Mouse (Mus musculus): ENCODE data around the gene Myh9. TPM values are rescaled to one million over a fixed set of nuclear protein-coding genes. Genes with fewer than 3 reads are reported as not detected.
"Not testable (repeated sequence)": the region's sequence is repeated elsewhere in the genome, so short reads cannot be mapped to it uniquely, and the experiment has no call there.

Gene Myh9
- polyA plus RNA-seq, 1 experiment from 2014 or later = 12.4 TPM

DNA sequence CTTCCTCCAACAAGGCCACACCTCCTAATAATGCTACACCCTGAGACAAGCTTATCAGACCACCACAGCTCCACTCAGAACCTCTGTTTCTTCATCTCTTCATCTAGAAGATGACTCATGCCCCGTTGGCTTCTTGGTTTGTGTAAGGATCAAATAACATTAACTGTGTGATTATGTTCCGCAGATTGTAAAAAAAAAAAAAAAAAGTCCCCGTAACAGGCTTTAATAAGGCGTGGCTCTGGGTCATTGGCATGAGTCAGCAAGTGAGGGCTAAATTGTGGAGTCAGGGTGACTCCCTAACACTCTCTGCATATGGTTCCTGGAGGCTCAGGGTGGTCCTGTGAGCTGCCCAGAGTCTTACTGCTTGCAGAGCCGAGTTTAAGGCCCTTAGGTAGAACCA lies 39.7 kb upstream of the Myh9 start:
- Histone ChIP-seq H3K4me3 (no peak overlapping the region), H3K27me3 (no peaks in the 10 kb centered on the region), H3K27ac (replicated peaks) (no peak overlapping the region), H3K36me3 (no peaks in the 10 kb centered on the region), H3K4me1 (replicated peaks) (0 out of 2 replicates have a peak, but pooled peaks cover 5% of the 10 kb centered on the region), H3K9me3 (no peaks in the 10 kb centered on the region), H3K9ac (no peak overlapping the region), H3K4me2 (no peak overlapping the region)
- 65% methylated on average over 5 of the region's 5 CpGs for WGBS
- no peak for ATAC-seq (ENCODE audit: low read depth)

DNA sequence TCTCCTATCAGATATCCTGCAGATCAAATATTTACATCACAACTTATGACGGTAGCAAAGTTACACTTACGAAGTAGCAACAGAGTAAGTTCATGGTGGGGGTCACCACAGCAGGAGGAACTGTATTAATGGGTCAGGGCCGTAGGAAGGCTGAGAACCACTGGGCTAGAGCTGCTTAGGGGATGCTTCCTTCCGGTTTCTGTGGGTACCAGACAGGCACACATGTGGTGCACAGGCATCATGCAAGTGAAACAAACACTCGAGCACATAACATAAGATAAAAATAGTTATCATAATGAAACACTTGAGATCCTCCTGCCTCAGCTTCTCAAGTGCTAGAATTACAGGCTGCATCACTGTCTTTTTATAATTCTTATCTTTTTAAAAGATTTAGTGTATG lies 38.8 kb upstream of the Myh9 start:
- Histone ChIP-seq H3K27me3 (no peaks in the 10 kb centered on the region), H3K36me3 (no peaks in the 10 kb centered on the region), H3K4me3 (no peak overlapping the region), H3K9me3 (no peaks in the 10 kb centered on the region), H3K27ac (replicated peaks) (no peak overlapping the region), H3K4me2 (no peak overlapping the region), H3K4me1 (replicated peaks) (0 out of 2 replicates have a peak, but pooled peaks cover 5% of the 10 kb centered on the region), H3K9ac (no peak overlapping the region)
- WGBS = 83% methylated on average over 5 of the region's 5 CpGs
- ATAC-seq (ENCODE audit: low read depth) = no peak

DNA sequence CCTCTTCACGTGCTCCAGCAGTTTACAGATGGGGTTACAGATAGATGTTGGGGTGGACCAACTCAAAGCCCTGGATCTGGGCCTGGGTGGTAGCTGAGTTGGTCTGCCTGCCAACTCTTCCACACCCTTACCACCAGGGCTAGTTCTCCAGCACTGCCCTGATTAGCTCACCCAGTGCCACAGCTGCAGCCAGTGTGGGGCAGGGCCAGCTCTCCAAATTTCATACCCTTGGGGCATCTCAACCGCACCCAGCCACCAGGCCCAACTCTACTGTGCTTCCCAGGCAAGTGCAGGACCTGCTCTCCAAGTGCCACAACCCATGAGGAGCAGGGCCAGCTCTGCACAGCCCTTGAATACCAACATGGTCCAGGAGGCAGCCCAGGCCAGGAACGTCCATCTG lies 37.8 kb upstream of the Myh9 start:
- no peak overlapping the region for H3K27ac ChIP-seq (replicated peaks)
- H3K9me3 ChIP-seq = no peaks in the 10 kb centered on the region
- no peak overlapping the region for H3K4me2 ChIP-seq
- WGBS = 93% methylated on average over 3 of the region's 3 CpGs
- H3K27me3 ChIP-seq = no peaks in the 10 kb centered on the region
- no peak overlapping the region for H3K9ac ChIP-seq
- ATAC-seq (ENCODE audit: low read depth) = no peak
- H3K36me3 ChIP-seq = no peaks in the 10 kb centered on the region
- 0 out of 2 replicates have a peak, but pooled peaks cover 5% of the 10 kb centered on the region for H3K4me1 ChIP-seq (replicated peaks)
- H3K4me3 ChIP-seq = no peak overlapping the region

DNA sequence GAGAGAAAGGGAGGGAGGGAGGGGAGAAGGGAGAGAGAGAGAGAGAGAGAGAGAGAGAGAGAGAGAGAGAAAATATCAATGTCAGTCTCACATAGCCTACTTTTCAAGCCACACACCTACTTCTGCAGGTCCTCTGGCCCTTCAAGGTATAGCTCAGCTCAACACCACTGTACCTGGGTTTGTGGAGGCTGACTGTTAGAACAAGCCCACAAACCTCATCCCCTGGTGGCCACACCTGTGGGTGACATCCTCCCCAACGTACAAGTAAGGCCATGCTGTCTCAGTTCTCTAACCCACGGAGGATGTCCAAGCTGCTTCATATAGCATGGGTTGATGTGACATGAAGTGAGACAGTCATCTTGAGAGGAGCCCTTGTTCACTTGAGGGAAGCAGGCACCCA lies 35.2 kb upstream of the Myh9 start:
- no peak overlapping the region for H3K4me2 ChIP-seq
- WGBS = 82% methylated on average over 2 of the region's 2 CpGs

DNA sequence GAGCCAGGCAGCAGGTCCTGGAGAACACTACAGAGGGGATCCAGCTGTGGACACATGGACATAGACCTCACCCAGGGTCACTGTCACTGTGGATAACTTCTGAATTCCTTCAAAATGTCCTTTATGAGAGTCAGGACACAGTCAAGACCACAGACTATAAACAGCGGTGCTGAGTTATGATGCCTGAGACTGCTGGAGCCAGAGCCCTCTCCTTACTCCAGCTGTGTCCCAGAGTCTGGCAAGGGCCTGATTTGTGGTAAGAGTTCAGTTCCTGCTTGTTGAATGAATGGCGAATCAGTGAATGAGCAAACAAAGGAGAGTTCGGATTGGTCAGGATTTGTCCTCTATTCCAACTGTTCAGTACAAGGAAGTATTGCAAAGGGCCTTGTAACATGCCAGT lies 34.7 kb upstream of the Myh9 start:
- WGBS = 84% methylated on average over 3 of the region's 3 CpGs
- Histone ChIP-seq H3K27ac (replicated peaks) (no peak overlapping the region), H3K9me3 (no peaks in the 10 kb centered on the region), H3K36me3 (no peaks in the 10 kb centered on the region), H3K4me2 (no peak overlapping the region), H3K4me1 (replicated peaks) (no peaks in the 10 kb centered on the region), H3K4me3 (no peak overlapping the region), H3K27me3 (no peaks in the 10 kb centered on the region), H3K9ac (no peak overlapping the region)
- ATAC-seq (ENCODE audit: low read depth) = no peak

More for the DNA sequence above, 35.2 kb upstream of the Myh9 start:
- ATAC-seq (ENCODE audit: low read depth) = no peak
- Histone ChIP-seq H3K27ac (replicated peaks) (no peak overlapping the region), H3K9ac (no peak overlapping the region), H3K27me3 (no peaks in the 10 kb centered on the region), H3K36me3 (no peaks in the 10 kb centered on the region), H3K9me3 (no peaks in the 10 kb centered on the region), H3K4me3 (no peak overlapping the region), H3K4me1 (replicated peaks) (no peaks in the 10 kb centered on the region)

DNA sequence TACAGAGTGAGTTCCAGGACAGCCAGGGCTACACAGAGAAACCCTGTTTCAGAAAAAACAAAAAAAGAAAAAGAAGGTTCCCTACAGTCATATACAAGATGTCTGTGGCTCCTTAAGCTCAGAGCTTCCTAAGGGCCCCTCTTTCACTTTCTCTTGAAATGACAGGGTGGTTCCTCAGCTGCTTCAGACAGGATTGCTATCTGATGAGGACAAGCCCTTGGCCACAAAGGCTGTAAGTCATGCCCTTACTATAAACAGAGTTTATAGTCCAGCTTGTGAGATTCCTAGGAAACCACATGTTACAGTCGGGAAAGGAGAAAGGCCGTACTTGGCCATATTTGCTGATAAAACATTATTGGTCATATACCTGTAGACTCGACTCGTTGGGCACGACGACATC lies 34.0 kb upstream of the Myh9 start:
- no peak for ATAC-seq (ENCODE audit: low read depth)
- H3K9me3 ChIP-seq = no peaks in the 10 kb centered on the region

DNA sequence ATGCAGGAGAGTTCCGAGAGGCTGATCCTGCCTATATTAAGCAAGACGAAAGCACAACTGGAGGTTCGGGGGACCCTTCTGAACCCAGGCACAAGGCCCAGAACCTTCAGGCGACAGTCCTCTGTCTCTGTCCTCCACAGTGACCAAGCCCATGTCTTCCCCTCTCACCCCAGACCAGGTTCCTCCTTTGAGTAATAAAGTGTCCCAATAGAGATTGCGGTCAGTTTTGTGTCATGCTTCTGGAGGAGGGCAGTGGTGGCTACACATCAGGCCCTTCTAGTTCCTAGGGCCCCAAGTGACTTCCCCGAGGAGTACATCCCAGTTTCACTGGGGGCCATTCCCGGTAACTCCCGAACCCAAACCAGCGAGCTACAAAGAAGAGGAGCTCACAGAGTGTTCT lies 32.8 kb upstream of the Myh9 start:
- Histone ChIP-seq H3K9ac (no peak overlapping the region), H3K27ac (replicated peaks) (no peak overlapping the region), H3K4me3 (no peak overlapping the region), H3K36me3 (no peaks in the 10 kb centered on the region), H3K4me2 (no peak overlapping the region), H3K27me3 (no peaks in the 10 kb centered on the region), H3K4me1 (replicated peaks) (no peaks in the 10 kb centered on the region), H3K9me3 (no peaks in the 10 kb centered on the region)
- WGBS = 88% methylated on average over 9 of the region's 9 CpGs
- ATAC-seq (ENCODE audit: low read depth) = no peak

More for the DNA sequence above, 34.0 kb upstream of the Myh9 start:
- Histone ChIP-seq H3K36me3 (no peaks in the 10 kb centered on the region), H3K4me1 (replicated peaks) (no peaks in the 10 kb centered on the region), H3K4me3 (no peak overlapping the region), H3K4me2 (no peak overlapping the region), H3K27ac (replicated peaks) (no peak overlapping the region), H3K27me3 (no peaks in the 10 kb centered on the region), H3K9ac (no peak overlapping the region)
- WGBS = 89% methylated on average over 6 of the region's 6 CpGs

DNA sequence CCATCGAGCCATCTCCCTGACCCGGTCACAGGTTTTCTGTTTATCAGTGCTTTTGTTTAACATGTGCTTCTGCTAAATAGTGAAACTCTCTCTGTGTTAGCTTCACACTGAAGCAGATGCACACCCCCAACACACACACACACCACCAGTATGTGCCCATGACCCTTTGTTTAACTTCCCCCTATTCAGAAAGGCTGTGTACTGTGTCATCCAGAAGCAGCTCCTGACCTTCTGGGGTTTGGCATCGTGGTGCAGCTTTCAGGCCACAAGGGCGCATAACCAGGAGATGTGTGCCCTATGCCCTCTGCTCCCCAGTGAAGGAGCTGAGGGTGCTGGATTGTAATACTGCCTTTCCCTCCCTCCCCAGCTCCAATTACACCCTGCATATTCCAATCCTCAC lies 32.3 kb upstream of the Myh9 start:
- ATAC-seq (ENCODE audit: low read depth) = no peak
- no peaks in the 10 kb centered on the region for H3K4me1 ChIP-seq (replicated peaks)
- H3K36me3 ChIP-seq = no peaks in the 10 kb centered on the region
- no peak overlapping the region for H3K27ac ChIP-seq (replicated peaks)
- H3K9me3 ChIP-seq = no peaks in the 10 kb centered on the region
- no peaks in the 10 kb centered on the region for H3K27me3 ChIP-seq
- H3K4me3 ChIP-seq = no peak overlapping the region
- H3K9ac ChIP-seq = no peak overlapping the region
- no peak overlapping the region for H3K4me2 ChIP-seq
- 77% methylated on average over 4 of the region's 4 CpGs for WGBS

DNA sequence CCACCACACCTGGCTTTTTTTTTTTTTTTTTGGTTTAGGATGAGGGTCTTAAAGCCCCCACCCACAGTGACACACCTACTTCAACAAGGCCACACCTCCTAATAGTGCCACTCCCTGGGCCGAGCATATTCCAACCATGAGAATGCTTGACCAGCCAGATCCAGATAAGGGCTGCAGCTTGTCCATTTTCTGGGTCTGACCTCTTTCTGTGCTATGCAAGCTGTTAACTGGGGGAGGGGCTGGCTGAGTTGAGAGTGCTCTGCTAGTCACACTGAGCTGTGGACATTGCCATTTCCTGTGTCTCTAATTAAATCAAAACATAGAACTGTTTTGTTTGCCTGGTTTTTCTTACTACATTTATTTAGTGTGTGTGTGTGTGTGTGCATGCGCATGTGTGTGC lies 31.6 kb upstream of the Myh9 start:
- WGBS = 89% methylated on average over 2 of the region's 2 CpGs

DNA sequence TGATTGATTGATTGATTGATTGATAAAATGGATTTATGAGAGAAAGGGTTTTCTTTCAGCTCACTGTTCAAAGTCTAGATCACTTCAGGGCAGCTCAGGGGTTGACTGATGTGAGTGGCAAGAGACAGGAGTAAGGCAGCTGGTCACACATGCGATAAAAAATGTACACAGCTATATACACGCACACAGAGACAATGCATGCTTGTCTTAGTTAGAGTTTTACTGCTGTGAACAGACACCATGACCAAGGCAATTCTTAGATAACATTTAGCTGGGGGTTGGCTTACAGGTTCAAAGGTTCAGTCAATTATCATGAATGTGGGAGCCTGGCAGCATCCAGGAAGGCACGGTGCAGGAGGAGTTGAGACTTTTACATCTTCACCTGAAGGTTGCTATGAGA lies 31.0 kb upstream of the Myh9 start:
- H3K4me2 ChIP-seq = no peak overlapping the region
- H3K9ac ChIP-seq = no peak overlapping the region
- ATAC-seq (ENCODE audit: low read depth) = no peak
- WGBS = 86% methylated on average over 3 of the region's 3 CpGs
- no peaks in the 10 kb centered on the region for H3K36me3 ChIP-seq
- no peaks in the 10 kb centered on the region for H3K4me1 ChIP-seq (replicated peaks)
- no peaks in the 10 kb centered on the region for H3K9me3 ChIP-seq
- no peak overlapping the region for H3K4me3 ChIP-seq
- no peaks in the 10 kb centered on the region for H3K27me3 ChIP-seq
- H3K27ac ChIP-seq (replicated peaks) = no peak overlapping the region

More for the DNA sequence above, 31.6 kb upstream of the Myh9 start:
- Histone ChIP-seq H3K4me2 (no peak overlapping the region), H3K9ac (no peak overlapping the region), H3K36me3 (no peaks in the 10 kb centered on the region), H3K9me3 (no peaks in the 10 kb centered on the region), H3K27me3 (no peaks in the 10 kb centered on the region), H3K4me1 (replicated peaks) (no peaks in the 10 kb centered on the region), H3K27ac (replicated peaks) (no peak overlapping the region), H3K4me3 (no peak overlapping the region)
- ATAC-seq (ENCODE audit: low read depth) = no peak

DNA sequence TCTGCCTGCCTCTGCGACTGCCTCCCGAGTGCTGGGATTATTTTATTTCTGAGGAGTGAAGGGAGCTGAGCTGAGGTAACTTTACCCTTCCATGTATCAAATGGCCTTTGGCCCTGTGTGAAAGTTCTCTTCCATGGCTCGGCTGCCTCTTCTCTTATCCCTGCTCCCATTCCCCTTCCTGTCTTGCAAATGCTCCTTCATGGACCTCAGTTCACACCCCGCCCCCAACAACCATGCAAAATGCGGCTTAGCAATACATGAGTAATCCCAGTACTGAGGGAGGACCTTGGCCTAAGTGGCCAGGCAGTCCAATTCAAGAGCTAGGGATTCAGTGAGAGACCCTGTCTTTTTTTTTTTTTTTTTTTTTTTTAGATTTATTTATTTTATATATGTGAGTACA lies 26.4 kb upstream of the Myh9 start:
- no peak overlapping the region for H3K4me2 ChIP-seq
- no peak overlapping the region for H3K9ac ChIP-seq
- peaks cover 5% of the 10 kb centered on the region for H3K4me1 ChIP-seq (replicated peaks)
- H3K27me3 ChIP-seq = no peaks in the 10 kb centered on the region
- no peaks in the 10 kb centered on the region for H3K36me3 ChIP-seq
- H3K27ac ChIP-seq (replicated peaks) = no peak overlapping the region
- no peaks in the 10 kb centered on the region for H3K9me3 ChIP-seq
- no peak for ATAC-seq (ENCODE audit: low read depth)
- no peak overlapping the region for H3K4me3 ChIP-seq
- 88% methylated on average over 5 of the region's 5 CpGs for WGBS

DNA sequence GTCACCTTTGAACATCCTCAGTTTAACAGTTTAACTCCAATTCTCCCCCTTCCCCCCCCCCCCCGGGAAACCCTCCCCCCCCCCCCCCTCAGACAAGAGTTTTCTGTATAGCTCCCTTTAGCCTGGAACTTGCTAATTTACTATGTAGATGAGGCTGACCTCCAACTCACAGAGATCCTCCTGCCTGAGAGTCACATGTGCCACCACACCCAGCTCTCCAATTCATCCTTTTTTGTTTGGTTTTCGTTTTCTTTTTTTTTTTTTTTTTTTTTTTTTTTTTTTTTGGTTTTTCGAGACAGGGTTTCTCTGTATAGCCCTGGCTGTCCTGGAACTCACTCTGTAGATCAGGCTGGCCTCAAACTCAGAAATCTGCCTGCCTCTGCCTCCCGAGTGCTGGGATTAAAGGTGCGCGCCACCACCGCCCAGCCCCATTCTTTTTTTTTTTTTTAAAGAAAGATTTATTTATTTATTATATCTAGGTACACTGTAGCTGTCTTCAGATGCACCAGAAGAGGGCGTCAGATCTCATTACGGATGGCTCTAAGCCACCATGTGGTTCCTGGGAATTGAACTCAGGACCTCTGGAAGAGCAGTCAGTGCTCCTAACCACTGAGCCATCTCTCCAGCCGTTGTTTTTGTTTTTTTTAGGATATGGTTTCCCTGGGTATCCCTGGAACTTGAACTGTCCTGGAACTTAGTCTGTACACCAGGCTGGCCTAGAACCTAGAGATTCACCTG lies 25.4 kb upstream of the Myh9 start:
- ATAC-seq (ENCODE audit: low read depth); H3K9ac ChIP-seq; H3K9me3 ChIP-seq; H3K27ac ChIP-seq (replicated peaks); H3K4me1 ChIP-seq (replicated peaks); H3K36me3 ChIP-seq; H3K4me2 ChIP-seq; H3K4me3 ChIP-seq; H3K27me3 ChIP-seq: not testable (repeated sequence)
- 82% methylated on average over 9 of the region's 10 CpGs for WGBS

DNA sequence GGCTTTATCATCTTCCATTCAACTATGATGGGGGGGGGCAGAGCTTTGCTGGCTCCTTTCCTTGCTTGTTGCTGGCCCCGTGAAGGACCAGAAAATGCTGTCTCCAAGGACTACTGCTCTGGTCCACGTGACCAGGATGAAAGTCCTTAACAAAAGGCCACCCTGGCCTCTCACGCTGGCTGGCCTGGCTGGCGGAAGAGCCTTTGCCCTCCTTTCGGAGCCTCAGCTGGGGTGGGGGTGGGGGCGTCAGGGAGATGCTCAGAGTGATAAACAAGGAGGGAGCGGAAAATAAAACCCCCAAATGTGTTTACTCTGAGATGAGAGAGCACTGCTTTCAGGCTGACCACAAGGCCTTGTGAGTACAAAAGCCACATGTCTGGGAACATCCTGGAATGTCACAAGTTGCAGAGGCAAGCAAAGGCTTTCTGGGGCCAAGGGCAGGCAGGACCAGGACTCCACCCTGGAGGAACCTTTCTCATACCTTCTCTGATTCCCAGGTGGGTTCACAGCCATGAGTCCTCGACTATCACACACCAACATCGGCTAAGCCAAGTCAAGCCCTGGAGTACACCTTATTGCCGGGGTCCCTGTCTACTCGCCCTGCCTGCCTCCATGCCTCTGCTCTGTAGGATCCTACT lies 24.7 kb upstream of the Myh9 start:
- Histone ChIP-seq H3K4me1 (replicated peaks) (peaks cover 5% of the 10 kb centered on the region), H3K4me2 (no peak overlapping the region), H3K27me3 (no peaks in the 10 kb centered on the region), H3K9me3 (no peaks in the 10 kb centered on the region), H3K9ac (no peak overlapping the region), H3K27ac (replicated peaks) (no peak overlapping the region), H3K4me3 (no peak overlapping the region), H3K36me3 (no peaks in the 10 kb centered on the region)
- 48% methylated on average over 11 of the region's 11 CpGs for WGBS
- ATAC-seq (ENCODE audit: low read depth) = no peak
